Mouse (Mus musculus) myocyte (in vitro differentiated cells): ENCODE measurements around the gene Olfr1248. TPM values are rescaled to one million over a fixed set of nuclear protein-coding genes. Genes with fewer than 3 reads are reported as not detected.
"Not testable (repeated sequence)": the region's sequence is repeated elsewhere in the genome, so short reads cannot be mapped to it uniquely, and the experiment has no call there.

Experiments
- H3K27me3 ChIP-seq: one replicate; pipeline ENCODE4 v1.6.1; 2011; ENCODE audit not compliant: control insufficient read depth, insufficient read depth, insufficient read length
- H3K36me3 ChIP-seq: one replicate; pipeline ENCODE4 v1.6.1; 2011; ENCODE audit not compliant: control insufficient read depth, insufficient read depth
- H3K4me2 ChIP-seq: one replicate; pipeline ENCODE4 v1.6.1; 2011; ENCODE audit warnings: low read depth, control low read depth
- H3K4me3 ChIP-seq: one replicate; pipeline ENCODE4 v1.5.1; 2011; ENCODE audit warnings: mild to moderate bottlenecking, control low read depth, moderate library complexity
- H3K79me2 ChIP-seq: one replicate; pipeline ENCODE4 v1.6.1; 2011; ENCODE audit not compliant: control insufficient read depth, insufficient read depth
- H3ac ChIP-seq: one replicate; pipeline ENCODE4 v1.6.1; 2011; ENCODE audit not compliant: control insufficient read depth, insufficient read length
- CEBPB ChIP-seq: IDR thresholded peaks from 2 replicates; pipeline ENCODE4 v1.6.1; 2011; ENCODE audit warnings: mild to moderate bottlenecking, moderate library complexity; ENCODE audit not compliant: poor library complexity, insufficient read depth, severe bottlenecking
- E2F4 ChIP-seq: IDR thresholded peaks from one replicate; pipeline ENCODE4 v1.6.1; 2011; ENCODE audit warnings: mild to moderate bottlenecking, control low read depth, moderate library complexity; ENCODE audit not compliant: insufficient read depth
- MAX ChIP-seq: IDR thresholded peaks from one replicate; pipeline ENCODE4 v1.6.1; 2011; ENCODE audit warnings: low read depth, mild to moderate bottlenecking, control low read depth
- MYOD1 ChIP-seq, 3 experiments: IDR thresholded peaks; one replicate each; pipeline ENCODE4 v1.6.1; 2011; ENCODE audit warnings: control low read depth in 2 of 3, low read depth in 2 of 3, mild to moderate bottlenecking in 2 of 3, moderate library complexity in 1 of 3; ENCODE audit not compliant: insufficient read length in 2 of 3, control insufficient read depth in 1 of 3
- MYOG ChIP-seq, 3 experiments: IDR thresholded peaks; one replicate each; pipeline ENCODE4 v1.6.1; 2011; ENCODE audit warnings: control low read depth in 2 of 3, low read depth in 2 of 3, mild to moderate bottlenecking in 2 of 3; ENCODE audit not compliant: insufficient read length in 2 of 3, control insufficient read depth in 1 of 3, insufficient read depth in 1 of 3
- POLR2A ChIP-seq: IDR thresholded peaks from one replicate; pipeline ENCODE4 v1.6.1; 2011; ENCODE audit warnings: low read depth, mild to moderate bottlenecking, control low read depth, moderate library complexity; ENCODE audit not compliant: insufficient read length
- POLR2AphosphoS2 ChIP-seq: IDR thresholded peaks from one replicate; pipeline ENCODE4 v1.6.1; 2011; ENCODE audit warnings: low read depth, control low read depth; ENCODE audit not compliant: insufficient read length
- REST ChIP-seq: IDR thresholded peaks from one replicate; pipeline ENCODE4 v1.6.1; 2011; ENCODE audit warnings: mild to moderate bottlenecking, control low read depth, moderate library complexity; ENCODE audit not compliant: insufficient read depth, insufficient read length
- SRF ChIP-seq: IDR thresholded peaks from one replicate; pipeline ENCODE4 v1.6.1; 2011; ENCODE audit warnings: low read depth; ENCODE audit not compliant: control insufficient read depth, insufficient read length
- TCF12 ChIP-seq: IDR thresholded peaks from one replicate; pipeline ENCODE4 v1.6.1; 2011; ENCODE audit warnings: mild to moderate bottlenecking, control low read depth; ENCODE audit not compliant: poor library complexity, insufficient read depth, severe bottlenecking
- TCF3 ChIP-seq: IDR thresholded peaks from one replicate; pipeline ENCODE4 v1.6.1; 2011; ENCODE audit warnings: low read depth, control low read depth; ENCODE audit not compliant: insufficient read length
- USF1 ChIP-seq: IDR thresholded peaks from one replicate; pipeline ENCODE4 v1.6.1; 2011; ENCODE audit warnings: low read depth, mild to moderate bottlenecking, control low read depth, moderate library complexity
- polyA plus RNA-seq: library from polyadenylated mRNA; unstranded; fragments of >200 nt; fragmentation: generic; extraction: Trizol; gene quantifications from one replicate; pipeline ENCODE4 v1.2.1, GENCODE M21; 2012; ENCODE audit warnings: missing spikeins

Olfr1248 gene
- polyA plus RNA-seq = not detected

DNA sequence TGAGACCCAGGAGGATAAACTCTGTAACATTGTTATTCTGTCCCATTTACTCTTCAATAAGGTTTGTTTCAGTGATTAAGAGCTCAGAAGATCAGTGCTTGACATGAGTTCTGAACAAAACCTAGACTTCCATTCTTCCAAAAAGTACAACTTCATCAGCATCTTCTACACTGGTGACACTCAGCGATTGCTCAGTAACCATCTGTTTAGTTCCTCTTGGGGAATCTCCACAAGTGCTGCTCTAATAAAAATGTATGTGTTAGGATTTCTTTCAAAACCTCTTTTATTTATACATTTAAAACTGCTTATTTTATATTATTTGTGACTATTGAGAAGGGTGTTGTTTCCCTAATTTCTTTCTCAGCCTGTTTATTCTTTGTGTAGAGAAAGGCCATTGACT, at the start of gene Olfr1248:
TSS of gene Olfr1248 (minus strand) at position 101 of the 400 bp plus-strand sequence.
- H3K27me3 ChIP-seq, H3K36me3 ChIP-seq, H3K79me2 ChIP-seq, H3ac ChIP-seq, H3K4me2 ChIP-seq, H3K4me3 ChIP-seq: not testable (repeated sequence)

DNA sequence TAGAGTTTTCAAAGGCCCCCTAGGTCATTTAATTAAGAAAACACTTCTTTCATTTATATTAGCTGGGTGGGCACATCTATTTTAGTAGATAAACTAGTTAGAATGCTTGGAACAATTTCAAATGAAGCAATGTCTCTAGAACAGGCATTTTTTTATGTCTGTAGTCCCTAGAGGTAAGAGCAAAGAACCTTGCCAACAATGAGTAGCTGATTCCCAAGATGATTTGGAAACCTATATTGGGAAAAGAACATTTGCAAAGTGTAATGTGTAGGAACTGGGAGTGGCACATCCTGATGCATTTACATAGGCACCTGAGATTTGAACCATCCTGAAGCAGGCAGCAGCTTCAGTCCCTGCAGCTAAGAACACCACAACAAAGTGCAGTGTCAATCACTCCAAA, 43.3 kb upstream of the Olfr1248 start, which contains the start of gene Olfr1250:
TSS of gene Olfr1250 (minus strand) at position 101 of the 400 bp plus-strand sequence.
- Histone ChIP-seq H3K27me3 (no peaks in the 10 kb centered on the region), H3K36me3 (no peaks in the 10 kb centered on the region), H3K4me2 (no peak within 1 kb of the TSS), H3K79me2 (no peaks in the 10 kb centered on the region), H3ac (no peak within 1 kb of the TSS), H3K4me3 (no peak within 1 kb of the TSS)
- TF ChIP-seq CEBPB = no peak
- no peak for TF ChIP-seq MAX
- no peak for TF ChIP-seq MYOG (IDR thresholded peaks at IDR 0.05; ENCODE audit: control insufficient read depth in 1 of 3, insufficient read depth in 1 of 3, insufficient read length in 2 of 3, low read depth in 2 of 3)

DNA sequence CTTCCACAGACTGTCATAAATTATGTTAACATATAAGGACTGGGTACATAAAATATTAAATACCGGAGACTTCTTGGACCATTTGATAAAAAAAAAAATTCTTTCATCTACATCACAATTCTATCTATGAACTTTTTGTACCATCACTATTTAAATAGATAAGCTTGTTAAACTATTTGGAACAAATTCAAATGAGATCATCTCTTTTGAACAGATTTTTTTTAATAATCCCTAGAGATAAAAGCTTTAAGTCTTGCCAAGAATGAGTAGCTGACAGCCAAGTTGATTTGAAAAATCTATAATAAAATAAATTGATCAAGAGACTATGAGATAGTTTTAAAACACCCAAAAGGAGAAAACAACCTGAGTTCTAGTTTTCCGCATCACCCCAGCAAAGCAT, 16.8 kb upstream of the Olfr1248 start, which contains the start of gene Olfr1249:
TSS of gene Olfr1249 (minus strand) at position 101 of the 400 bp plus-strand sequence.
- Histone ChIP-seq H3K36me3 (no peaks in the 10 kb centered on the region), H3K4me3 (no peak within 1 kb of the TSS), H3K27me3 (no peaks in the 10 kb centered on the region), H3K79me2 (no peaks in the 10 kb centered on the region), H3ac (no peak within 1 kb of the TSS), H3K4me2 (no peak within 1 kb of the TSS)
- no peak for TF ChIP-seq SRF
- no peak for TF ChIP-seq REST
- TF ChIP-seq MYOD1 (IDR thresholded peaks at IDR 0.05; ENCODE audit: control insufficient read depth in 1 of 3, insufficient read length in 2 of 3, low read depth in 2 of 3) = no peak
- no peak for TF ChIP-seq POLR2A
- TF ChIP-seq TCF3 = no peak
- no peak for TF ChIP-seq TCF12
- no peak for TF ChIP-seq POLR2AphosphoS2
- TF ChIP-seq MAX = no peak
- TF ChIP-seq USF1 = no peak
- TF ChIP-seq E2F4 = no peak
- TF ChIP-seq CEBPB = no peak
- TF ChIP-seq MYOG (IDR thresholded peaks at IDR 0.05; ENCODE audit: control insufficient read depth in 1 of 3, insufficient read depth in 1 of 3, insufficient read length in 2 of 3, low read depth in 2 of 3) = no peak

DNA sequence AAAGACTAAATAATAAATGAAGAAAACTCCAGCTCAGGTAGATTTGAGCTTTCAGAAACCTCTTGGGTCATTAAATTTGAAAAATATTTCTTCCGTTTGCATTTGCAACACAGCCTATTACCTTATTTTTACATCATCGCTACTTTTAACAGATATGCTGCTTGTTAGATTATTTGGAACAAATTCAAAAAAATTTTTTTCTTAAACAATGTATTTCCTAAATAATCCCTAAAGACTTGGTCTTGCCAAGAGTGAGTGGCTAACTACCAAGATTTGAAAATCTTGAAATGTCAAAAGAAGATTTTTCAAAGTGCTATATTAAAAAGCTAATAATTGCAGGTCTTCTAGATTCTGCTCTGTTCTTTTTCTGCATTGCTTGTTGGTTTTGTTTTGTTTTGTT, 4.0 kb downstream of the Olfr1248 start, which contains the start of gene Olfr1247:
TSS of gene Olfr1247 (minus strand) at position 101 of the 400 bp plus-strand sequence.
- Histone ChIP-seq H3K27me3 (no peaks in the 10 kb centered on the region), H3K4me3 (no peak within 1 kb of the TSS), H3K79me2 (no peaks in the 10 kb centered on the region), H3K4me2 (no peak within 1 kb of the TSS), H3K36me3 (no peaks in the 10 kb centered on the region), H3ac (no peak within 1 kb of the TSS)
- TF ChIP-seq CEBPB = no peak
- no peak for TF ChIP-seq MYOG (IDR thresholded peaks at IDR 0.05; ENCODE audit: control insufficient read depth in 1 of 3, insufficient read depth in 1 of 3, insufficient read length in 2 of 3, low read depth in 2 of 3)
- TF ChIP-seq REST = no peak
- no peak for TF ChIP-seq TCF3
- no peak for TF ChIP-seq POLR2AphosphoS2
- TF ChIP-seq SRF = no peak
- TF ChIP-seq TCF12 = no peak
- TF ChIP-seq E2F4 = no peak
- no peak for TF ChIP-seq USF1
- TF ChIP-seq MAX = no peak
- no peak for TF ChIP-seq MYOD1 (IDR thresholded peaks at IDR 0.05; ENCODE audit: control insufficient read depth in 1 of 3, insufficient read length in 2 of 3, low read depth in 2 of 3)
- no peak for TF ChIP-seq POLR2A

DNA sequence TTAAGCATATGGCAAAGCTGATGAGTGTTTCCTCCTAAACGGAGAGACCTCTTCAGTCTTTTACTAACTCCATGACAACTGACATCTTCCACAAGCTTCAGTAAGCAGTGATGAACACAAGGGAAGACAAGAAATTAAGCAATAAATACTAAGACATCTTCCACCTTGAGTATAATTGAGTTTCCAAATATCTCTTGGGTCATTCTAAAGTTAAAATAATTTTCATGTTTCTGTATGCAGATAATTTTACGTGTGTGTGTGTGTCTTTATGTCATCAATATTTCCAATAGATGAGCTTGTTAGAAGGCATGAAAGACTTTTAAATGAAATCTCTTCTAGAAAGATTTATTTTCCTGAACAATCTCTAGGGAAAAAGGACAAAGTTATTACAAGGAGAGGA, 25.0 kb downstream of the Olfr1248 start, which contains the start of gene Olfr1246:
TSS of gene Olfr1246 (minus strand) at position 101 of the 400 bp plus-strand sequence.
- Histone ChIP-seq H3K4me2 (no peak within 1 kb of the TSS), H3K27me3 (no peaks in the 10 kb centered on the region), H3K79me2 (no peaks in the 10 kb centered on the region), H3K36me3 (no peaks in the 10 kb centered on the region), H3ac (no peak within 1 kb of the TSS), H3K4me3 (no peak within 1 kb of the TSS)
- TF ChIP-seq MYOD1 (IDR thresholded peaks at IDR 0.05; ENCODE audit: control insufficient read depth in 1 of 3, insufficient read length in 2 of 3, low read depth in 2 of 3) = no peak
- TF ChIP-seq MAX = no peak
- no peak for TF ChIP-seq USF1
- TF ChIP-seq E2F4 = no peak
- TF ChIP-seq TCF3 = no peak
